Mouse (Mus musculus): ENCODE measurements at regions not wholly inside any gene's neighbourhood (a gene's known extent, or its start where the extent isn't known, plus 50 kb on each side); places are given as distances from the start of the nearest gene placed in this dataset.

- 64% methylated on average over 1 of the region's 1 CpGs for WGBS
- peak; percentile 36; the same call in 1 of the 2 replicates for TF ChIP-seq CTCF (IDR thresholded peaks at IDR 0.05; ENCODE audit: low read depth, low read length)
- TF ChIP-seq POLR2A (IDR thresholded peaks at IDR 0.05; ENCODE audit: extremely low read depth, insufficient read depth, low read length): no peak
- H3K4me3 ChIP-seq (ENCODE audit: insufficient read depth, low read depth, low read length): no peak overlapping the region
- no peaks in the 10 kb centered on the region for H3K79me2 ChIP-seq (ENCODE audit: control insufficient read depth, insufficient read depth, low read length)
- H3K36me3 ChIP-seq (ENCODE audit: control insufficient read depth, insufficient read depth, low read length): no peaks in the 10 kb centered on the region
- H3K9ac ChIP-seq (ENCODE audit: low read depth, low read length): no peak overlapping the region
- no peaks in the 10 kb centered on the region for H3K4me1 ChIP-seq (ENCODE audit: control insufficient read depth, insufficient read depth, low read length)
- no peak overlapping the region for H3K27ac ChIP-seq (replicated peaks; ENCODE audit: insufficient read depth, low read depth, low read length)
- H3K27me3 ChIP-seq (ENCODE audit: control insufficient read depth, insufficient read depth, low read length): no peaks in the 10 kb centered on the region
- DNase-seq (ENCODE audit: extremely low read depth, low read depth, low spot score): no peak
Observed at GRCm38 (mm10) chr13:60336196-60336595, 159.0 kb upstream of the Gas1 start.

- WGBS: 58% methylated on average over 2 of the region's 2 CpGs
- DNase-seq (ENCODE audit: extremely low read depth, low read depth, low spot score): no peak
- Histone ChIP-seq H3K79me2 (ENCODE audit: control insufficient read depth, insufficient read depth, low read length) (no peaks in the 10 kb centered on the region), H3K4me1 (ENCODE audit: control insufficient read depth, insufficient read depth, low read length) (no peaks in the 10 kb centered on the region), H3K27ac (replicated peaks; ENCODE audit: insufficient read depth, low read depth, low read length) (no peak overlapping the region), H3K36me3 (ENCODE audit: control insufficient read depth, insufficient read depth, low read length) (no peaks in the 10 kb centered on the region), H3K9ac (ENCODE audit: low read depth, low read length) (no peak overlapping the region), H3K4me3 (ENCODE audit: insufficient read depth, low read depth, low read length) (no peak overlapping the region), H3K27me3 (ENCODE audit: control insufficient read depth, insufficient read depth, low read length) (no peaks in the 10 kb centered on the region)
- TF ChIP-seq POLR2A (IDR thresholded peaks at IDR 0.05; ENCODE audit: extremely low read depth, insufficient read depth, low read length) (no peak), CTCF (IDR thresholded peaks at IDR 0.05; ENCODE audit: low read depth, low read length) (no peak)
Observed at GRCm38 (mm10) chr13:60337383-60337782, 160.2 kb upstream of the Gas1 start.

- Histone ChIP-seq H3K4me1 (ENCODE audit: control insufficient read depth, insufficient read depth, low read length) (no peaks in the 10 kb centered on the region), H3K9ac (ENCODE audit: low read depth, low read length) (no peak overlapping the region), H3K27me3 (ENCODE audit: control insufficient read depth, insufficient read depth, low read length) (no peaks in the 10 kb centered on the region), H3K4me3 (ENCODE audit: insufficient read depth, low read depth, low read length) (no peak overlapping the region), H3K27ac (replicated peaks; ENCODE audit: insufficient read depth, low read depth, low read length) (no peak overlapping the region), H3K36me3 (ENCODE audit: control insufficient read depth, insufficient read depth, low read length) (no peaks in the 10 kb centered on the region), H3K79me2 (ENCODE audit: control insufficient read depth, insufficient read depth, low read length) (no peaks in the 10 kb centered on the region)
- TF ChIP-seq POLR2A (IDR thresholded peaks at IDR 0.05; ENCODE audit: extremely low read depth, insufficient read depth, low read length) (no peak), CTCF (IDR thresholded peaks at IDR 0.05; ENCODE audit: low read depth, low read length) (no peak)
- no peak for DNase-seq (ENCODE audit: extremely low read depth, low read depth, low spot score)
- 89% methylated on average over 8 of the region's 8 CpGs for WGBS
Observed at GRCm38 (mm10) chr13:60338107-60338506, 160.9 kb upstream of the Gas1 start.

GRCm38 (mm10) chr13:60340068-60340467 is 162.9 kb upstream of the Gas1 start:
- TF ChIP-seq CTCF (IDR thresholded peaks at IDR 0.05; ENCODE audit: low read depth, low read length): no peak
- TF ChIP-seq POLR2A (IDR thresholded peaks at IDR 0.05; ENCODE audit: extremely low read depth, insufficient read depth, low read length): no peak
- no peak overlapping the region for H3K4me3 ChIP-seq (ENCODE audit: insufficient read depth, low read depth, low read length)
- no peak overlapping the region for H3K27ac ChIP-seq (replicated peaks; ENCODE audit: insufficient read depth, low read depth, low read length)
- no peak for DNase-seq (ENCODE audit: extremely low read depth, low read depth, low spot score)
- no peaks in the 10 kb centered on the region for H3K79me2 ChIP-seq (ENCODE audit: control insufficient read depth, insufficient read depth, low read length)
- H3K27me3 ChIP-seq (ENCODE audit: control insufficient read depth, insufficient read depth, low read length): no peaks in the 10 kb centered on the region
- H3K36me3 ChIP-seq (ENCODE audit: control insufficient read depth, insufficient read depth, low read length): no peaks in the 10 kb centered on the region
- H3K4me1 ChIP-seq (ENCODE audit: control insufficient read depth, insufficient read depth, low read length): no peaks in the 10 kb centered on the region
- WGBS: 92% methylated on average over 2 of the region's 2 CpGs
- no peak overlapping the region for H3K9ac ChIP-seq (ENCODE audit: low read depth, low read length)

- Histone ChIP-seq H3K79me2 (ENCODE audit: control insufficient read depth, insufficient read depth, low read length) (no peaks in the 10 kb centered on the region), H3K9ac (ENCODE audit: low read depth, low read length) (no peak overlapping the region), H3K36me3 (ENCODE audit: control insufficient read depth, insufficient read depth, low read length) (no peaks in the 10 kb centered on the region), H3K4me3 (ENCODE audit: insufficient read depth, low read depth, low read length) (no peak overlapping the region), H3K27me3 (ENCODE audit: control insufficient read depth, insufficient read depth, low read length) (no peaks in the 10 kb centered on the region), H3K4me1 (ENCODE audit: control insufficient read depth, insufficient read depth, low read length) (no peaks in the 10 kb centered on the region), H3K27ac (replicated peaks; ENCODE audit: insufficient read depth, low read depth, low read length) (no peak overlapping the region)
- 36% methylated on average over 7 of the region's 7 CpGs for WGBS
- TF ChIP-seq CTCF (IDR thresholded peaks at IDR 0.05; ENCODE audit: low read depth, low read length) (no peak), POLR2A (IDR thresholded peaks at IDR 0.05; ENCODE audit: extremely low read depth, insufficient read depth, low read length) (no peak)
- DNase-seq (ENCODE audit: extremely low read depth, low read depth, low spot score): no peak
Observed at GRCm38 (mm10) chr13:60347881-60348280, 170.7 kb upstream of the Gas1 start.

- no peak for DNase-seq (ENCODE audit: extremely low read depth, low read depth, low spot score)
Observed at GRCm38 (mm10) chr13:60348438-60348837, 171.3 kb upstream of the Gas1 start.

More at GRCm38 (mm10) chr13:60348438-60348837, 171.3 kb upstream of the Gas1 start:
- no peaks in the 10 kb centered on the region for H3K79me2 ChIP-seq (ENCODE audit: control insufficient read depth, insufficient read depth, low read length)
- H3K27ac ChIP-seq (replicated peaks; ENCODE audit: insufficient read depth, low read depth, low read length): no peak overlapping the region
- no peak overlapping the region for H3K4me3 ChIP-seq (ENCODE audit: insufficient read depth, low read depth, low read length)
- H3K9ac ChIP-seq (ENCODE audit: low read depth, low read length): no peak overlapping the region
- TF ChIP-seq CTCF (IDR thresholded peaks at IDR 0.05; ENCODE audit: low read depth, low read length) (no peak), POLR2A (IDR thresholded peaks at IDR 0.05; ENCODE audit: extremely low read depth, insufficient read depth, low read length) (no peak)
- H3K27me3 ChIP-seq (ENCODE audit: control insufficient read depth, insufficient read depth, low read length): no peaks in the 10 kb centered on the region
- no peaks in the 10 kb centered on the region for H3K4me1 ChIP-seq (ENCODE audit: control insufficient read depth, insufficient read depth, low read length)
- WGBS: 76% methylated on average over 2 of the region's 2 CpGs
- H3K36me3 ChIP-seq (ENCODE audit: control insufficient read depth, insufficient read depth, low read length): no peaks in the 10 kb centered on the region

All from liver, adult 2 months (tissue).